Mouse (Mus musculus) cerebellum, adult 9-10 months (tissue): ENCODE data around the gene Map3k10.
"Not testable (repeated sequence)": the region's sequence is repeated elsewhere in the genome, so short reads cannot be mapped to it uniquely, and the experiment has no call there.

Experiments used
- DNase-seq: peaks from one replicate; pipeline ENCODE4 v3.0.0; 2022

The Map3k10 gene

DNA sequence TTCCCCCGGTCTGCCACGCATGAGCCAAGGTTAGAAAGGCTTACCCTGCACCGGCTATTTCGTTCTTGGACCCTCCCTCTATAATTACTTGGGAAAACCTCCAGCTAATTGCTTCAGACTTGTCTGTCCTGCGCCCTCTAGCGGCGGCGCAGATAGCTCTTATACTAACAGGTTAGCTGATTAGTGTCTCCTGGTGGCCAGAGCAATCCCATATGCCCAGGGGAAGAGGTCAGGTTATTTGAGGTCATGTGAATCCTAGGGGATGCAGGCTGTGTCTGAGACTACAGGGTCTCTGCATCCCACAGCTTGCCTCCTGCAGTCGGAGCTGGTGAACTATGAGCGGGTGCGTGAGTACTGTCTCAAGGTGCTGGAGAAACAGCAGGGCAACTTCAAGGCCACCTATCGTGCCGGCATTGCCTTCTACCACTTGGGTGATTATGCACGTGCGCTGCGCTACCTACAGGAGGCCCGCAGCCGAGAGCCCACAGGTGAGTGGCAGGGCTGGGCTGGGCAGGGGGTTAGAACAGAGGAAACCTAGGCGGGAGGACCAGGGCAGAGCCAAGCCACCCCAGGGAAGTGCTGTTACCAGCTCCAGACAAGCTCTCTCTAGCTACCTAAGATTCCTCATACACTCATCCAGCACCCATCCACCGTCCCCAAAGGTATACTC lies 19.7 kb downstream of the Map3k10 start:
- peak; percentile 83 for DNase-seq

DNA sequence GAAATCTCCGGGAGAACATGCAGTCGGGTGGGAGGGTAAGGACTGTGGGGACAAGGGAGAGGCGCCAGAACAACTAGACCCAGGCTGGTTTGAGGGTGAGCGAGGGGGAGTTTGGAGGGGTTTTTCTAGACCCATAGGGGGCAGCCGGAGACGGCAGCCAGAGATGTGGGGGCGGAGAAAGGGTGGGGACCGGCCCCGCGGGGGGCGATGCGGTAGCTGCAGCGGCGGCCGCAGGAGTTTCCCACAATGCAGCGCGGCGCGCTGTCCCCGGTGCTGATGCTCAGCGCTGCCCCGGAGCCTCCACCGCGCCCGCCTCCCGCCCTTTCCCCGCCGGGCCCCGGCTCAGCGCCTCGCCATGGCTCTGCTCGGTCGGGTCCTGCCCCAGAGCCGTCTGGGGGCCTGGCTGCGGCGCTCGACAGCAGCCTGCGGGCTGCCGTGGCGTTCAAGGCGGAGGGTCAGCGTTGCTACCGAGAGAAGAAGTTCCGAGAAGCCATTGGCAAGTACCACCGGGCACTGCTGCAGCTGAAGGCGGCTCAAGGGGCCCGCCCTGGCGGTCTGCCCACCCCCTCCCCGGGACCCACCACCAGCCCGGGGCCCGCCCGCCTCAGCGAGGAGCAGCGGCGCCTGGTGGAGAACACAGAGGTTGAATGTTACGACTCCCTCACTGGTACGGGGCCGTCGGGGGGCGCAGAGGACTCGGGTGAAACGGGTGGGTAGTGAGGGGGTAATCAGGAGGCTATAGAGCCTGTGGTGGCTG lies 20.5 kb downstream of the Map3k10 start, which contains the start of gene Ttc9b:
Gene Ttc9b (plus strand): TSS at position 235 of the 757 bp plus-strand sequence.
- DNase-seq: peak; percentile 82

DNA sequence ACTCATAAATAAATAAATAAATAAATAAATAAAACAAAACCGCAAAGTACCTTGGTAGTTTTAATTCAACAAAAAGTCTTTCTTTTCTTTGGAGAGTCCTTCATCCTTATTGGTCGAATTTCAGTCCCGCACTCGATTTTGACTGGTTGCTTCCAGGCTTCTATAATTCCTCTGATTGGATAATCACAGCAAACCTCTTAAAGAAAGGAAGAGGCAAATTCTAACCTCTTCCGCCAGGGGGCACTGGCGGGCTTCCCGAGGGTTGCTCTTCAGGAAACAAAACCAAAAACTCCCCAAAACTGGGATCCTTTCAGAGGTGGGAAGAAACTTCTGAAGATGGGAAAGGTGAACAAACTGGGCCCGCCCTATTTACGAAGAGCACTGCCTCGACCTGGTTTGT lies 23.4 kb downstream of the Map3k10 start:
- DNase-seq: peak; percentile 90

DNA sequence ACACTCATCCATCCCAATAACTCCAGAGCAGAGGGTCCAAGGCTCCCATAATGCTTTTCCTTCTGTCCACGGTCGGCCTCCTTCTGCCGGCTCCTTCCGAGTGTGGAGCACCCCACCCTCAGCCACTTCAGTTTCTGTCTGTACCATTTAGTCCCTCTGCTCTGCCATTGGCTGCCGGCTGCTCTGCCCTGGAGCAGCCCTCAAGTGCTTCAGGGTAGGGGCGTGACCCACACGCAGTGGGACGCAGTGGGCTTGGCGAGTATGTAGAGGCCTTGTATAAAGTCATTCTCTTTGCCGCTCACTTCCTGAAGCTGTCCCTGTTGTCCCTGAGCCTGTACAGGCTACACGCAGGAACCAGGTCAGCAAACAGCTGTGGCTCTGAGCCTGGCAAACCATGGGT lies 24.7 kb downstream of the Map3k10 start:
- no peak for DNase-seq

DNA sequence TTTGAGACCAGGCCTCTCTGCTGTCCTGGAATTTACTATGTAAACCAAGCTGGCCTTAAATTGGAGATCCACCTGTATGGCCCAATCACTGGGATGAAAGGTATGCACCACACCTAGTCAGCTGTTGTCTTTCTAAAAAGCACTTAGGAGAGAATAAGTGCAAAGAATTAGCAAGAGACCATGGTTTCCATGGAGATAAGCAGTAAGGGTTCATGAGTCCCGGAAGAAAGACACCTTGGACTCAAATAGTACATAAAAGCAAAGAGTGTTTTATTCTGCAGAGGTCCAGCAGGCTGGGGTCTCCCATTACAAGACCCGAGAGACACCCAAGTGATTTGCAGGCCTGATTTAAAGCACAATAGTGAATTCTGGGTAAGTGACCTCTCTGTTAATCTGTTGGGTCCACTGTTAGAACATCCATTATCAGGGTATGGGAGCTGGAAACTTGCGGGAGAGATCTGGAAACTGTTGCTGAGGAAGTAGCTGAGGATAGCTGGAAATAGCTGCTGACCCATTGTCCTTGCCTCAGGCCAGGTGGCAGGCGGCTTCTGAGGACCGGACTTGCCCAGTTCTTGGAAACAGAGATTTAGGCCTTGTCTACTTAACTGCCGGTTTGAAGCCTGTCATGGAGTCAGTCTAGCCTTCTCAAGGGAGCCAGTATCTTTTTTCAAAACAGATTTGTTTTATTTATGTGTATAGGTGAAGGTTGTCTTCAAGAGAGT lies 27.0 kb downstream of the Map3k10 start:
- no peak for DNase-seq

DNA sequence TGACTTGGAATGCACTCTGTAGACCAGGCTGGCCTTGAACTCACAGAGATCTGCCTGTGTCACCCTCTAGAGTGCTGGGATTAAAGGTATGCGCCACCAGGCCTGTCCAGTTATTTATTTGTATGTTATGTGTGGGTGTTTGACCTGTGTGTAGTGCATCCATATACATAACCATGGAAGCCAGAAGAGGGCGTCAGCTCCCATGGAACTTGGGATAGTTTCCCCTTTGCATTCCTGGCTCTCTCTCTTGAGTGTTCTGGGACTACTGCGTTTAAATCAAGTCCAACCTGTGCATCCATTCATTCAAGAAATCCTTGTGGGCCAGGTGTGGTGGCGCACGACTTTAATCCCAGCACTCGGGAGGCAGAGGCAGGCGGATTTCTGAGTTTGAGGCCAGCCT lies 27.9 kb downstream of the Map3k10 start:
- DNase-seq: no peak

DNA sequence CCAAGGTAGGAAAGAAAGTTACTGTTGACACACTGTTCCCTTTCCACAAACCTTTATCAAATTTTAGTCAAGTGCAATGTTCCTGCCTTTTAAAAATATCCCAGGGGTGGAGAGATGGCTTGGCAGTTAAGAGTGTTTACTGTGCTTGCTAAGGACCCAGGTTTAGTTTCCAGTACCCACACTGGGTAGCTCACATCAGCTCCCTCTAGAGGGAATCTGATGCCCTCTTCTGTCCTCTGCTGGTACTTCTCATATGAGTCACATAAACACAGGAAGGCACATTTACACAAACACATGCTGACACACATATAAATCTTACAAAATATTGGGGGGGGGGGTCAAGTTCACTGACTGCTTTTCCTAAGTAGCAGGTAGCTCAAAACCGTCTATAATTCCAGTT lies 29.9 kb downstream of the Map3k10 start:
- no peak for DNase-seq

DNA sequence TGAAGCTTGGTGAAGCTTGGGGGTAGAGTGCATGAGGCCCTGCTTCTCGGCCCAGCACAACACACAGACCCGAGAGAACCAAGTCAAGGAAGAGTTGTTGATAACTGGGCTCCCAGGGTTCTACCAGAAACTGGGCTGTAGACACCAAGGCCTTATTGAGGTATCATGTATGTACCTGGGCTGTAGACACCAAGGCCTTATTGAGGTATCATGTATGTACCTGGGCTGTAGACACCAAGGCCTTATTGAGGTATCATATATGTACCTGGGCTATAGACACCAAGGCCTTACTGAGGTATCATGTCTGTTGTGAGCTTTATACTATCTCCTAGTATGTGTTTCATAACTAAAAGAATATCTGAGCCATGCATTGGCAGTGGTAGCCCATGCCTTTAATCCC lies 39.3 kb downstream of the Map3k10 start:
- not testable (repeated sequence) for DNase-seq

DNA sequence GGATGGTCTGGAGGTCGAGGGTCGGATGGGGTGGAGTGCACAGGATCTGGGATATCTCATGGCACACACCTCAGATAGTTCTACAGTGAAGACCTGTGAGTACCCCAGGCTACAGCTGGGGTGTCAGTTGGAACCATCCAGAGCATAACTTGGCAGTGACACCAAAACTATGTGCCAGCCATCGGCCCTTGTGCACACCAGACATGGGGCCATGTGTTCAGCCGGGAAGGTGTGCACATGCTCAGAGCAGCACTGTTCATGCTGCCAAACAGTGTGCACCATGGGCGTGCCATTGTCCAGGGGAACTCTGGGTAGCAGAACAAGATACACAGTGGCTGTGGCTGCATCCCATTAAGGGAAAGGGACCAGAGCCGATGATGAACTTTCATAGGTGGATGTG lies 39.7 kb downstream of the Map3k10 start:
- no peak for DNase-seq

DNA sequence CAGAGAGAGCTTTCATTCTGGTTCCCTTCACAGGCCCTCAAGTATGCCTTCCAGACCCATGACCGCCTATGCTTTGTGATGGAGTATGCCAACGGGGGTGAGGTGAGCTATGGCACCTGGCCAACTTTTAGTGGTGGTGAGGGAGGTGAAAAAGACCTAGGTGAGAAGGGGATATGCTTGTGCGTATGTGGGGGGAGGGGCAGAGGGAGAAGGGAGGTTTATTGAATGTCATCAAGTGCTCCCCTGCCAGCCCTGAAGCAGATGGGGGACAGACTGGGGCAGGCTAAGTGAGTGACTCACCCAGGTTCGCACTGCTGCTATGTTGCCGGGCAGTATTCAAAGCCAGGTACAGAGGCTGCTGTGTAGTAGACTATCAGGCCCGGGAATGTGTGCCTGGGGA lies 41.2 kb downstream of the Map3k10 start:
- no peak for DNase-seq

DNA sequence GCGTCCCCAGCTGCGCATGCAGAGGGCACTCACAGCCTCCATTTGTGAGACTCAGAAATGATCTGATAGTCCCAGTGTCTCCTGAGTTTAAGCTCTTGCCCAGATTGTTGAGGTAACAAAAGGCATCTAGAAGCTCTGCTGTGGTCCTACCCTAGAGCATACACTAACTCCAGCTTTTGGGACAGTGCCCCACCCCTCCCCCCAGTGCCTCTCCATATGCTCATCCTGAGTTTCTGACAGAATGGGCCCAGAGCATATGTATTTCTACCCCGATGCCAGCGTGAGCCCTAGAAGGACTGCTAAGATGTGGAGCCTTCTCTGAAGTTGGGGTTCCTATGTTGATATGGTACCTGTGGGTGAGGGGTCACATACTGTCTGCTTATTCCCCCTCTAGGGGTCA lies 43.0 kb downstream of the Map3k10 start:
- DNase-seq: no peak

DNA sequence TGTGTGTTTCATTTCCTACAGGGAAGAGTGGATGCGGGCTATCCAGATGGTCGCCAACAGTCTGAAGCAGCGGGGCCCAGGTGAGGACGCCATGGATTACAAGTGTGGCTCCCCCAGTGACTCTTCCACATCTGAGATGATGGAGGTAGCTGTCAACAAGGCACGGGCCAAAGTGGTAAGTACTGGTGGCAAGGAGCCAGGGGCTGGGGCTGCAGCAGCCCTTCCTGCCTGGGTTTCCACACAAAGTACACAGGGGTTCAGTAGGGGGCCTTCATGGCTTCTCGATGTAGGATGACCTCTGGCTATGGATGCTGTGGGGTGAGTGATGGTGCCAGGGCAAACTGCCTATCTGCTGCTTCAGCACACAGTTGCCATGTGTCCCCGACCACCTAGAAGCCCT lies 45.6 kb downstream of the Map3k10 start:
- not testable (repeated sequence) for DNase-seq

DNA sequence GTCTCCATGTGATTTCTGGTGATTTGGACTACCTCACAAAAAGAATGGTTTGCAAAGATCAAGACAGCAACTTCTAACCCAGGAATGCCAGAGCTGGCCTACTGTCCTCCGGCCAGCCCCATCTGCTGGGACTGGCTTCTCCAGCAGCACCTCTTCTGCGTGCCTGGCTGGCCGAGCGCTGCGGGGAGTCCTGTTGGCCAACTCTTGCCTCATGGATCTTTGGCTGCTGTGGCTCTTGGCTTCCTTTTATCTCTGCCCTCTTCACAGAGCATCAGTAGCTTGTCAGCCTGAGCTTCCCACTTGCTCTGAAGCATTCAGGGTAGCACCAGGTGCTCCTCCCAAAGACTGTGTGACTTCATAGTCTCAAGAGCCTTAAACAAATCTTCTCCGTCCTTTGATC lies 46.2 kb downstream of the Map3k10 start:
- DNase-seq: no peak

DNA sequence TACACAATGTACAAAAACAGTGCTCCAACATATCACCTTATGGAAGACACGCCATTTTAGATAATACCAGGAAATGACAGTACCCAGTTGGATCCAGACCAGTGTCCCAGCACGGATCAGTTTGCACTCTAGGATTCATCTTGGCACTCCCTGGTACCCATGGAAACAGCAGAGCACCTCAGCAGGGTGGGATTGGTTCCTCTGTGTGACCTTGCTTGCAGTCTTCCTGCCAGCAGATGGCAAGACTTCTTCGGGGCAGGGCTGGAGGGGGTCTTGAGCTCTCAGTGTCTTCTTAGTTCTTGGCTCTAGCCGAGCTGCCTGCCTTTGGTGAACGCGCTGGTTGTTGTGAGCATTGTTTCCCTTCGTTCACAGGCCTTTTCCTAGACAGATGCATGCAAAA lies 46.7 kb downstream of the Map3k10 start:
- DNase-seq: no peak

DNA sequence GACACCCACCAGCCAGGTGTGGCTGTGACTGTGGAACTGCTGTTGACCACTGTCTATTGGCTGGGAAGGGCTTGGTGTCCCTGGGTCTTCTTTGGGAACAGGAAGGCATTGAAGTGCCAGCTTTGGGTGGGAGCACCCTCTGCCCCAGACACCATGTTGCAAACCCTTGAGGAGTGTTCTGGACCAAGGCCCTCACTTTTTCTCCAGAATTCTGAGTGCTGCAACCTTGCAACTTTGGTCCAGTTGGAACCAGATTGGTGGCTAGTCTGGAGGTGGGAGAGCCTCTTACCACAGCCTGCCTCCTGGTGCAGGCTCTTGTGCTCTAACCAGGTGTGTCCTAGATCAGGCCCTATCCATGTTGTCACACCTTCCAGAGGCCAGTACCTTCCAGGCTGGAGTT lies 49.4 kb downstream of the Map3k10 start:
- DNase-seq: no peak

DNA sequence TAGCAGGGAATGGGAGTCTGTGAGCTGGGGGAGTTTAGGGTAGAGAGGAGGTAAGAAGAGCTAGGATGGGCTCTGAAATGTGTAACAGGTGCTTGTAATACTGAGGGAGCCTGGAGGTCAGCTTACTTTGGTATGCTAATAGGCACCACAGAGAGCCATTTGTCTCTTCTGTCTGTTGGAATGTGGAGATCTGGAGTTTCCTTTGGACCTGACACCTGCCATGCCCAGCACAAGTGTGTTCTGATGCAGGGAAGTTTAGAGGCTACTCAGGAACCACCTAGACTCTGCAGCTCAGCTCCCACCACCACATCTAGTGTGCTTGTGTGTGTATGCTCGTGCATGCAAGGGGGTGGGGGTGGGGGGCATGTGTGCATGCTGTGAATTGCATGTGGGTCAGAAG lies 52.2 kb downstream of the Map3k10 start:
- DNase-seq: no peak

DNA sequence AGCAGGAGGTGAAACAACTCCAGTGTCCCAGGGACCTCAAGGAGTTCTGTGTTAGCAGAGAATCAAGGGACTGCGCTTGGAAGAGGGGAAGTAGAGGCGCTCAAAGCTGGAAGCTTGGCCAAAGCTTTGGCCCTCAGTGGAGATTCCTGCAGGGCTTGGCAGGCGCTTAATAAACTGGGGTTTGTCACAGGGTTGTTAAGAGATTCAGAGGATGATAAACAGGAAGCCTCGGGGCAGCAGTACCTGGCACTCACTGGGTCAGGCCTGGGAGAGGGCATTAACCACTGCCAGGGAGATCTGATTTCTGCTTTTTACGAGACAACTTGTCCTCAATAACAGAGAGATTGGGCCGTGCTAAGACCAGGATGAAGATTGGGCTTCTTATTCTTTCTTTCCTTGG lies 53.4 kb downstream of the Map3k10 start:
- DNase-seq: peak; percentile 72

DNA sequence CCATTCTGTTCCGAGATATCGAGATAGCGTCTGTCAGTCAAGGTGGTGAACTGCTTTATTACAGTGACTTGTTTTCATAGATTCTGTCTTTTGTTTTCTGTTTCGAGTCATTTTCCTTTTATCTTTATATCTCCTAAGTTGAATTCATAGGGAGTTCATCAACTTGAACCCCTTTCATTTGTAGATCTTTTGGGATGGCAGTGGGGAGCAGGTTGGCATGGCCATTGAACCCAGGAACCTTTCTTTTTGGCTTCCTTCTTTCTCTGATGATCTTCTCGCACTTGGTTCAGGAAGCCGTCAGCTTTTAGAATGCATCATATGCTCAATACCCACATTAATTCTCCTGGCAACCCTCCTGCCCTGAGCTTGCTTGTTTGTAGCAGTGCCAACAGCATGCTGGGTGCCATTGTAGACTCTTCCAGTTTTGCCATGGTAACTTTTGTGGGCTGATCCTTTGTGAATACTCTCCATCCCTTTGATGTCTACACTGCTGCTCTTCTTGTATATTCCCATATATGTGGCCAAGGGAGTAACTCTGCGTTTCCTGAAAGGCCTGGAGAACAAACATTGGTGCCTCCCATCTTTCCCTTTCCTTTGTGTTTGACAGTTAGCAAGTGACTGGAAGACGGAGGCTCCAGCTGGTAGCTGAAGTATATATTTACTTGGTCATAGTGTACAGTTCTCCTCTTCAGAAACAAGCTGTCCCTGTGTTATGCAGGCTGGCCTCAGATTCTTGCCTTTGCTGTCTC lies 60.5 kb downstream of the Map3k10 start:
- peak; percentile 90 for DNase-seq

DNA sequence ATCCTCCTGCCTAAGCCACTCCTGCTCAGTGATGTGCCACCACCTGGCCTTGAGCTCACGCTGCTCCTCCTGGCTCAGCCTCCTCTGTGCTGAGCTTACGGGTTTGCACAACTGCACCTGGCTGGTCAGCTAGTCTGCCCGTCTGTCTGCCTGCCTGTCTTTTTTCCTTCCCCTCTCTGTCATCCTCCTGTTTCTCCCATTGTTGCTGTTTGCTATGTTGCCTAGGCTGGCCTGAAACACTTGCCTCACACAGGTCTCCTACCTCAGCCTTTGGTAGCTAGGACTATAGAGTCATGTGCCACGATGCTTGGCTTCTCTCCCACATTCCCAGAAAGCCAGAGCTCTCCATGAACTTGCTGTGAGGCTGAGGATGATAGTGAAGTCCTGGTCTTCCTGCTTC lies 61.5 kb downstream of the Map3k10 start:
- DNase-seq: peak; percentile 65

DNA sequence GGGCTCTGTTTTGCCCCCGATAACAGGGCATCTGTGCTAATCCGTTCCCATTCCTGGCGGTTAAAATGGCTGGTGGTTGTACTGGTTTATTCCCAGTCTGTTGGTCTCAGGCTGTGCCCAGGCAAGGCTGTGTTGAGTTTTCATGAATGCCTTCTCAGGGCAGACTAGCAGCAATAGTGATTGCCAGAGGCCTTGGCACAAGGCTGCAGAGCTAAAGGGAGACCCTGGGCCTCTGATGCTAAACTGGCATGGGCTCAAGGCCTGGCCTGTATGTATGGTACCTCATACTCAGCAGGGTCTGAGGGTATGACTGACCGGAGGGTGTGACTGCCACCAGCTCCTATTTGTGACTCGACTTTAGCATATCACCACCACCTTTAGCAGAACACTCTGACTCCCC lies 63.5 kb downstream of the Map3k10 start:
- DNase-seq: no peak

DNA sequence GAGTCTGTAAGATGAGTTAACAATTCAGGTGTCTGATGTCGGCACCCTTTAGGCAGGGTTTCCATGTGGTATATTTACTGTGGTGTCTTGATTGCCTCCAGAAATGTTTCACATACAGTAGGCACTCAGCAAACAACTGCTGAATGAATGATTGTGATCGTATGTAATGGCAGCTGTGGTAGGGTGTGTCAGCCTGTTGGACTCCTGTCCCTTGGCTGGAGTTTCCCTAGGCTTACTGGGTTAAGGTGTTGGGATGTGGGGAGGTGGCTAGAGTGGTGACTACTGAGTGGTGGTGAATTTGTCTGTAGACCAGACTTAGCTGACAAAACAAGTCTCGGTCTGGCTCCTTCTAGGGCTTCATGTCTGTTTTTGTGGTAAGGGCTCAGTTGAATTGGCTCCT lies 64.0 kb downstream of the Map3k10 start:
- DNase-seq: no peak

DNA sequence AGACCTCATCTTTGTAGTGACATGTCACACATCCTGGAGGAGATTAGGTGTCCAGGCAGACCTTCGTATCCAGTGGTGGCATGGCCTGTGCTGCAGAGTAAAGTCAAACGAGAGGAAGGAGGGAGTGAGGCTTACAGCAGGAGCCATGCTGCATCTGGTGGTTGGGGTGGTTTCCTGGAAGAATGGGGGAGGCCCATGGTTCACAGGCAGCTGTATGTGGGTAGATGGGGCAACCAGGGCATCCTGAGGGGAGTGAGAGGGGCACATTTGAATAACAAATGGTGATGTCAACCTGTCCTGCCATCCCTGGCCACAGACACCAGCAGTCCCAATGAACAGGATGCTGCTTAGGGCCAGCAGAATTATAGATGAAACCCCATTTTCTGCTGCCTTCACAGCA lies 64.7 kb downstream of the Map3k10 start:
- no peak for DNase-seq

DNA sequence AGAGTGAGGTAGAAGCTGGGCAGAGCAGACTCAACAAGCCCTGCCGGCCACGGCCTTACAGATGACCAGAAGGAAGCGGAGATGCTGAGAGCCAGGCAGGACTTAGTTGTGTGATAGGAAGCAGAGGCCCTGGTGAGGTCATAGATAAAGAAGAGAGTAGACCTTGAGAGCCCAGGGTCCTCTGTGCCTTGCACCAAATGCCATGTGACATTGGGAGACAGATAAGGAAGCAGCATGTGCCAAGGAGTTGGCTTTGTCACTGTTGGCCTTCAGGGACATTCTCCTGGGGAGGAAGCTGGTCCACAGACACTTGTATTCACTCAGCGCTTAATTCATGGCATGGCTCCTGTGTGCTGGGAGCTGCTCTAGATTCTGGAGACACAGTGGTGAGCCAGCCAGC lies 65.1 kb downstream of the Map3k10 start:
- peak; percentile 58 for DNase-seq
